Mouse (Mus musculus): ENCODE data around the gene Flnb. TPM values are rescaled to one million over a fixed set of nuclear protein-coding genes. Genes with fewer than 3 reads are reported as not detected.

Flnb gene
- total and polyA plus RNA-seq, 3 experiments: 29.5 to 74.0 (median 61.6) TPM

DNA sequence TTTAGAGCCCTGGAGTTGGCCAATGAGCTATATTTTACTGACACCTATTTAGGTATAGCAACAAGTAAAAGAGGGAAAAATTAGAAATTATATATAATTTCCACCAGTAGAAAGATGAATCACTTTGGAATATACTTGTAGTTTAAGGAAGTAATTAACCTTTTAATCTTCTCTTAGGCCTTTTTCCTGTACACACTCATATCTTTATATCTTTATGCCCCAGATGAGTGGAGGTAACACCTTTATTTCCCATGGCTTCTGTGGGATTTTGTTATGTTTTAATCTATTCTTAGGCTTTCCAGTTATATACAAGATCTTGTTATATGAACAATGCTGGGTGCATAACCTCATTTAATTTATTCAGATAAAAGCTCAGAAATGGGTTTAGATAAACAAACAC, 73.6 kb downstream of the Flnb start:
- no peak overlapping the region for H3K4me2 ChIP-seq (ENCODE audit: insufficient read depth, low read depth, poor library complexity, severe bottlenecking)
- H3K27ac ChIP-seq (ENCODE audit: insufficient read depth, low read depth): no peak overlapping the region
- no peak overlapping the region for H3K4me3 ChIP-seq (replicated peaks in 1 of 3; ENCODE audit: low read depth in 2 of 3, low read length in 2 of 3, poor library complexity in 1 of 3)
- peaks cover 54 to 89% of the 10 kb centered on the region in 2 experiments for H3K36me3 ChIP-seq (replicated peaks in 1 of 2; ENCODE audit: control insufficient read depth in 1 of 2, insufficient read depth in 1 of 2, low read length in 1 of 2)
- TF ChIP-seq KAT2A (IDR thresholded peaks at IDR 0.05; ENCODE audit: insufficient replicate concordance, low read length): no peak
- TF ChIP-seq RAD21 (IDR thresholded peaks at IDR 0.05; ENCODE audit: low read depth, low read length): no peak
- no peak overlapping the region for H3K9ac ChIP-seq (ENCODE audit: insufficient read depth, low read depth)
- H3K9me3 ChIP-seq (replicated peaks; ENCODE audit: low read length): no peaks in the 10 kb centered on the region
- peaks cover 5 to 27% of the 10 kb centered on the region in 2 experiments for H3K4me1 ChIP-seq (ENCODE audit: control insufficient read depth in 1 of 2, insufficient read depth in 2 of 2)
- dilution Hi-C loops (cut with MboI; ENCODE audit: extremely low pct_ligation_motif_present, extremely low pct_unique_long_range_greater_than_20kb, low sequenced_read_pairs): no loop called here
- no peak for DNase-seq (ENCODE audit: extremely low read depth)
- in situ Hi-C loops (cut with MboI; ENCODE audit: low pct_ligation_motif_present, low pct_unique_long_range_greater_than_20kb, low sequenced_read_pairs): no loop called here
- no peaks in the 10 kb centered on the region for H3K79me2 ChIP-seq (replicated peaks; ENCODE audit: control insufficient read depth, extremely low read depth, insufficient read depth, poor library complexity, severe bottlenecking)
- H3K27me3 ChIP-seq (replicated peaks): no peaks in the 10 kb centered on the region

DNA sequence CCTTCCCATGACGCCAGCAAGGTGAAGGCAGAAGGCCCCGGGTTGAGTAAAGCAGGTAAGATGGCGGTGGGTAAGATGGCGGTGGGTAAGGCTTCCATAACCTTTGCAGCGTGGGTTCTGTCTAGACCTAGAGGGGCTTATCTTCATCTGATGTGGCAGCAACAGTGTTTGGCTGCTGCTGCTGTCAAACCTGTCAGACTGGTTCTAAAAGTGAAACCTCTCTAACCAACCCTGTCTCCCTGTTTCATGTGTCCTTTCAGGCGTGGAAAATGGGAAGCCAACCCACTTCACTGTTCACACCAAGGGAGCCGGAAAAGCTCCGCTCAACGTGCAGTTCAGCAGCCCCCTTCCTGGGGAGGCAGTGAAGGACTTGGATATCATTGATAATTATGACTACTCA, 78.4 kb downstream of the Flnb start:
- no peak for TF ChIP-seq USF1 (IDR thresholded peaks at IDR 0.05; ENCODE audit: low read depth, low read length)
- TF ChIP-seq IRF4 (IDR thresholded peaks at IDR 0.05; ENCODE audit: low read depth, low read length): no peak
- no peak for TF ChIP-seq HCFC1 (IDR thresholded peaks at IDR 0.05; ENCODE audit: low read depth, low read length)
- H3K4me1 ChIP-seq (ENCODE audit: control insufficient read depth in 1 of 2, insufficient read depth in 2 of 2): no peaks in the 10 kb centered on the region
- no peaks in the 10 kb centered on the region for H3K27me3 ChIP-seq (replicated peaks)
- no peak overlapping the region for H3K4me2 ChIP-seq (ENCODE audit: insufficient read depth, low read depth, poor library complexity, severe bottlenecking)
- dilution Hi-C loops (cut with MboI; ENCODE audit: extremely low pct_ligation_motif_present, extremely low pct_unique_long_range_greater_than_20kb, low sequenced_read_pairs) (no loop called here), in situ Hi-C loops (cut with MboI; ENCODE audit: low pct_ligation_motif_present, low pct_unique_long_range_greater_than_20kb, low sequenced_read_pairs) (no loop called here)
- no peak overlapping the region for H3K27ac ChIP-seq (ENCODE audit: insufficient read depth, low read depth)
- DNase-seq (ENCODE audit: extremely low read depth): no peak
- H3K4me3 ChIP-seq (replicated peaks in 1 of 3; ENCODE audit: low read depth in 2 of 3, low read length in 2 of 3, poor library complexity in 1 of 3): no peak overlapping the region
- no peaks in the 10 kb centered on the region for H3K9me3 ChIP-seq (replicated peaks; ENCODE audit: low read length)
- H3K36me3 ChIP-seq (replicated peaks in 1 of 2; ENCODE audit: control insufficient read depth in 1 of 2, insufficient read depth in 1 of 2, low read length in 1 of 2): peaks cover 67 to 95% of the 10 kb centered on the region in 2 experiments
- H3K9ac ChIP-seq (ENCODE audit: insufficient read depth, low read depth): no peak overlapping the region
- no peaks in the 10 kb centered on the region for H3K79me2 ChIP-seq (replicated peaks; ENCODE audit: control insufficient read depth, extremely low read depth, insufficient read depth, poor library complexity, severe bottlenecking)

DNA sequence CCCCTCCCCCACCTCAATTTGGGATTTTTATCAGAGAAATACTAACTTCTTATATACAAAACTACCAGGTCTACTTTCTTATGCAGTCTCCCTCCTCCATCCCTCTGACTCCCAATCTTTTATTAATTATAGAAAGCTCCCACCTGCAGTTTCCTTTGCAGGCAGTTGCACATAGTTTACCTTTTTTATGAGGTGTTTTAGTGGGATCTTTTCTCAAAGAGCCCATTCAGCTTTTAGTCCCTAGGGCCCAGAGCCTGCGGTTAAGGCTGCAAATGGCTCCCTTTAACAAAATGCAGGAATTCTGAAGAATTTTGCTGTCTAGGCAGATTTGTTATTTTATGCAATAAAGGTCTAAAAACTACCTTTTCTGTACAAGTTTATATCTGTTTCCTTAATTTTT, 78.9 kb downstream of the Flnb start:
- Histone ChIP-seq H3K79me2 (replicated peaks; ENCODE audit: control insufficient read depth, extremely low read depth, insufficient read depth, poor library complexity, severe bottlenecking) (no peaks in the 10 kb centered on the region), H3K9me3 (replicated peaks; ENCODE audit: low read length) (no peaks in the 10 kb centered on the region), H3K27ac (ENCODE audit: insufficient read depth, low read depth) (no peak overlapping the region), H3K4me2 (ENCODE audit: insufficient read depth, low read depth, poor library complexity, severe bottlenecking) (no peak overlapping the region), H3K4me1 (ENCODE audit: control insufficient read depth in 1 of 2, insufficient read depth in 2 of 2) (peaks cover 0 to 4% of the 10 kb centered on the region in 2 experiments; a peak in 1 of 4 replicates), H3K27me3 (replicated peaks) (no peaks in the 10 kb centered on the region), H3K36me3 (replicated peaks in 1 of 2; ENCODE audit: control insufficient read depth in 1 of 2, insufficient read depth in 1 of 2, low read length in 1 of 2) (peaks cover 67 to 94% of the 10 kb centered on the region in 2 experiments), H3K9ac (ENCODE audit: insufficient read depth, low read depth) (no peak overlapping the region), H3K4me3 (replicated peaks in 1 of 3; ENCODE audit: low read depth in 2 of 3, low read length in 2 of 3, poor library complexity in 1 of 3) (no peak overlapping the region)
- in situ Hi-C loops (cut with MboI; ENCODE audit: low pct_ligation_motif_present, low pct_unique_long_range_greater_than_20kb, low sequenced_read_pairs) (no loop called here), dilution Hi-C loops (cut with MboI; ENCODE audit: extremely low pct_ligation_motif_present, extremely low pct_unique_long_range_greater_than_20kb, low sequenced_read_pairs) (no loop called here)
- TF ChIP-seq E2F4 (IDR thresholded peaks at IDR 0.05; ENCODE audit: insufficient replicate concordance, low read depth, low read length) (no peak), TCF12 (IDR thresholded peaks at IDR 0.05; ENCODE audit: low read depth, low read length) (no peak), USF2 (conservative IDR thresholded peaks at IDR 0.05; ENCODE audit: low read depth, low read length) (no peak), ETS1 (conservative IDR thresholded peaks at IDR 0.05; ENCODE audit: low read depth, low read length) (no peak), GABPA (IDR thresholded peaks at IDR 0.05; ENCODE audit: insufficient replicate concordance, low read depth, low read length) (no peak), ELF1 (IDR thresholded peaks at IDR 0.05; ENCODE audit: low read depth, low read length) (no peak)
- DNase-seq (ENCODE audit: extremely low read depth): no peak
